Mouse (Mus musculus): ENCODE measurements at regions not wholly inside any gene's neighbourhood (a gene's known extent, or its start where the extent isn't known, plus 50 kb on each side); places are given as distances from the start of the nearest gene placed in this dataset.

DNA sequence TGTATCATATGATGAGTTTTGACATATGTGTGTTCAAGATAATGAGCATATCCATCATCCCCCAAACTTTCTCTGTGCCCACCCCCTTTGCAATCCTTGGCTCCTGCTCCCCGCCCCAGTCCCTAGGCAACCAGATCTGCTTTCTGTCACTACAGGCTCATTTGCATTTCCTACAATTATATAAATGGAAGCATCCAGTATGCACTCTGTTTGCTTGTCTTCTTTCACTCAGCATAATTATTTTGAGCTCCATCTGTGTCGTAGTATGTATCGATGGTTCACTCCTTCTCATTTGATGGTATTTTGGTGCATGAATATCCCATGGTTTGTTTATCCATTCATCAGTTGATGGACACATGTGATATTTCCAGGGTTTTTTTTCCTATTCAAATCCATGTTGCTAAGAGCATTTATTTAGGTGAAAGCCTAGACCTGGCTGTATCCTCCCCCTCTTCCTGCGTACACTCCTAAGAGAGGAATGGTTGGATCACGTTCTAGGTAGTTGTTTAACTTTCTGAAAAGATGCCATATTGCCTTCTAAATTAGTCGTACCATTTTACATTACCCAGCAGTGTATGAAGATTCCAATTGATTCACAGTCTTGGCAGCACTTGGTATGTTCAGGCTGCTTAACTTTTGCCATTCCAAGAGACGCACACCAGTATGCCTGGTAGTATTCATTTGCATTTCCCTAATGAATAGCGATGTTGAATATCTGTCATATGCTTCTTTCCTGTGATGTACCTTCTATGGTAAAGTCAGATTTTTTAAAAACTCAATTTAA, 127.1 kb upstream of the Gm4791 start:
- TF ChIP-seq CTCF (IDR thresholded peaks at IDR 0.05; ENCODE audit: extremely low read depth, insufficient read length, insufficient replicate concordance, low read depth, low read length) (no peak), POLR2A (IDR thresholded peaks at IDR 0.05; ENCODE audit: low read depth, low read length) (no peak)

Data from small intestine, adult 2 months (tissue).